27 mouse cellular contexts compared by ENCODE assay signal in genomic region chr11:49659470-49659799, GRCm38 (mm10). TPM values are rescaled to one million over a fixed set of nuclear protein-coding genes. Genes with fewer than 3 reads are reported as not detected.
DNase-seq lines count a peak whose midpoint lies in the region; ATAC-seq and TF ChIP-seq lines count a peak whose summit lies in the region.
"Had no signal": no experiment of that assay in that cellular context is flagged by ENCODE, and none has a peak within 500 bp of the region (broad histone marks: within the 10 kb centered on the region; RNA-seq: fewer than 3 reads in every experiment).

No protein-coding gene starts in this region.

- H3K9ac ChIP-seq in heart, embryonic 13.5 days, result no peak overlapping the region
- H3K9ac ChIP-seq in liver, postnatal 0 days (replicated peaks), result no peak overlapping the region
- H3K9ac ChIP-seq: embryonic facial prominence, embryonic 13.5 days; hindbrain, embryonic 13.5 days; limb, embryonic 12.5 days had no signal

- H3K27ac ChIP-seq in heart, embryonic 13.5 days (replicated peaks), result peak overlapping the region; percentile 86
- H3K27ac ChIP-seq in left cerebral cortex, adult 2 months, result peak overlapping the region; percentile 3; the same call in 1 of the 2 replicates
- H3K27ac ChIP-seq in liver, postnatal 0 days (ENCODE audit: low read depth), result peak overlapping the region; percentile 64
- H3K27ac ChIP-seq: embryonic facial prominence, embryonic 13.5 days; hindbrain, embryonic 13.5 days; limb, embryonic 12.5 days had no signal

- no peak overlapping the region for H3K4me2 ChIP-seq in heart, embryonic 13.5 days
- H3K4me2 ChIP-seq in liver, postnatal 0 days (ENCODE audit: low read depth, low read length), result no peak overlapping the region
- H3K4me2 ChIP-seq: embryonic facial prominence, embryonic 13.5 days; hindbrain, embryonic 13.5 days; limb, embryonic 12.5 days had no signal

- no peak for ATAC-seq in heart, embryonic 13.5 days (ENCODE audit: extremely low read depth, insufficient number of reproducible peaks, low FRiP score, low TSS enrichment)
- no peak for ATAC-seq in megakaryocyte, adult 5-6 weeks (ENCODE audit: poor library complexity, severe bottlenecking)
- no peak for ATAC-seq in liver, postnatal 0 days
- ATAC-seq: forebrain, embryonic 14.5 days had no signal

- no peaks in the 10 kb centered on the region for H3K36me3 ChIP-seq in heart, embryonic 13.5 days
- peaks cover 2% of the 10 kb centered on the region for H3K36me3 ChIP-seq in megakaryocyte, embryonic 14.5 days (replicated peaks; ENCODE audit: low read length)
- no peaks in the 10 kb centered on the region for H3K36me3 ChIP-seq in liver, postnatal 0 days (replicated peaks; ENCODE audit: insufficient read depth, low read length)
- H3K36me3 ChIP-seq: embryonic facial prominence, embryonic 13.5 days; hindbrain, embryonic 13.5 days; limb, embryonic 12.5 days had no signal

- DNase-seq in heart, postnatal 4 days, result no peak
- no peak for DNase-seq in left cerebral cortex, adult 2 months (ENCODE audit: extremely low spot score in 1 of 2, low spot score in 2 of 2)
- no peak for DNase-seq in left cerebral cortex, postnatal 10 days (ENCODE audit: extremely low spot score in 1 of 2, low spot score in 2 of 2)
- DNase-seq in liver, postnatal 0 days, result no peak
- DNase-seq: adrenal gland, postnatal 14 days; cerebellum, adult 11 months; cerebellum, postnatal 14 days; gastrocnemius, postnatal 36 days; kidney, adult 8-10 months; right cerebral cortex, postnatal 14 days; thymus, postnatal 36 days had no signal

- TF ChIP-seq EP300 in liver, postnatal 0 days (IDR thresholded peaks at IDR 0.05; ENCODE audit: low read depth), result no peak

- H3K4me1 ChIP-seq in heart, embryonic 13.5 days, result peaks cover 24% of the 10 kb centered on the region
- H3K4me1 ChIP-seq in megakaryocyte, embryonic 14.5 days, result peaks cover 57% of the 10 kb centered on the region
- H3K4me1 ChIP-seq in liver, postnatal 0 days (ENCODE audit: insufficient read depth), result peaks cover 16% of the 10 kb centered on the region
- H3K4me1 ChIP-seq: embryonic facial prominence, embryonic 13.5 days; hindbrain, embryonic 13.5 days; limb, embryonic 12.5 days had no signal

- intact Hi-C loops in left cerebral cortex, adult 2 months (cut with DNase I), result loop anchor here (10.0 kb wide), 2 partner anchors 185 to 295 kb away; partner anchors contain the start of gene Mapk9
- intact Hi-C loops in left cerebral cortex, postnatal 10 days (cut with DNase I), result loop anchor here (10.0 kb wide), 1 partner anchor 295 kb away; no protein-coding TSS in a partner anchor

- no peak overlapping the region for H3K4me3 ChIP-seq in heart, embryonic 13.5 days
- no peak overlapping the region for H3K4me3 ChIP-seq in left cerebral cortex, adult 2 months
- peak overlapping the region; percentile 54 for H3K4me3 ChIP-seq in megakaryocyte, embryonic 14.5 days (replicated peaks)
- H3K4me3 ChIP-seq in liver, postnatal 0 days (ENCODE audit: low read depth, low read length), result no peak overlapping the region
- H3K4me3 ChIP-seq: embryonic facial prominence, embryonic 13.5 days; hindbrain, embryonic 13.5 days; limb, embryonic 12.5 days had no signal

- TF ChIP-seq CTCF in left cerebral cortex, adult 2 months (IDR thresholded peaks at IDR 0.05), result no peak
- no peak for TF ChIP-seq CTCF in liver, postnatal 0 days (IDR thresholded peaks at IDR 0.05; ENCODE audit: low read depth)

- H3K9me3 ChIP-seq in heart, embryonic 13.5 days, result no peaks in the 10 kb centered on the region
- H3K9me3 ChIP-seq in megakaryocyte, embryonic 14.5 days, result peaks cover 6% of the 10 kb centered on the region
- H3K9me3 ChIP-seq in liver, postnatal 0 days (ENCODE audit: low read length), result no peaks in the 10 kb centered on the region
- H3K9me3 ChIP-seq: embryonic facial prominence, embryonic 13.5 days; hindbrain, embryonic 13.5 days had no signal

- 71% methylated on average over 7 of the region's 7 CpGs for WGBS in heart, embryonic 13.5 days
- 69% methylated on average over 7 of the region's 7 CpGs for WGBS in liver, postnatal 0 days (ENCODE audit: insufficient replicate concordance)

- no peaks in the 10 kb centered on the region for H3K27me3 ChIP-seq in heart, embryonic 13.5 days (replicated peaks)
- H3K27me3 ChIP-seq in megakaryocyte, embryonic 14.5 days (replicated peaks), result peaks cover 15% of the 10 kb centered on the region
- H3K27me3 ChIP-seq in liver, postnatal 0 days (ENCODE audit: insufficient read depth, low read length), result no peaks in the 10 kb centered on the region
- H3K27me3 ChIP-seq: embryonic facial prominence, embryonic 13.5 days; hindbrain, embryonic 13.5 days; limb, embryonic 12.5 days had no signal

RNA-seq across cellular contexts. Expression of gene Scgb3a1, which starts 4.0 kb away (rescaled TPM):
- 0.44 TPM in 1 of 2 replicates, not detected in the other for polyA plus RNA-seq in heart, embryonic 13.5 days (2015; fragmentation: Nextera tagmentation; extraction: Ambion mirVana)
- not detected for total RNA-seq in heart, postnatal 4 days (2021)
- total RNA-seq in left cerebral cortex, adult 2 months (2021), result not detected
- total RNA-seq in left cerebral cortex, postnatal 10 days (2021), result not detected
- not detected in 2 replicates for polyA plus RNA-seq in megakaryocyte, embryonic 14.5 days (2012; ENCODE audit: insufficient read depth, low replicate concordance)
- total RNA-seq in megakaryocyte, adult 5-6 weeks (2015), result not detected in 2 replicates
- total RNA-seq in megakaryocyte, adult 5-6 weeks (2017), result not detected in 2 replicates
- polyA plus RNA-seq in liver, postnatal 0 days (2015; fragmentation: Nextera tagmentation; extraction: Ambion mirVana), result 0.25 and 0.33 TPM in 2 replicates
- total RNA-seq: adrenal gland, postnatal 14 days; gastrocnemius, postnatal 36 days; left cerebral cortex, adult 8-10 months; megakaryocyte-erythroid progenitor cell, adult 5-6 weeks; midbrain, postnatal 0 days; neutrophil, adult 5-6 weeks had no signal
- polyA plus RNA-seq: brain, embryonic 14.5 days; C2C12; embryonic facial prominence, embryonic 13.5 days; forebrain, embryonic 14.5 days; hindbrain, embryonic 13.5 days; intestine, embryonic 14.5 days; limb, embryonic 12.5 days; liver, embryonic 16.5 days; stomach, embryonic 14.5 days had no signal

RNA-seq across cellular contexts. Expression of gene Flt4, which starts 50.4 kb away (rescaled TPM):
- polyA plus RNA-seq in heart, embryonic 13.5 days (2015; fragmentation: Nextera tagmentation; extraction: Ambion mirVana), result 7.4 and 8.3 TPM in 2 replicates
- 10 to 100 TPM; 14.7 to 19.0 TPM for total RNA-seq in heart, postnatal 4 days (2021)
- total RNA-seq in left cerebral cortex, adult 2 months (2021), result 1 to 10 TPM; 2.4 TPM
- total RNA-seq in left cerebral cortex, postnatal 10 days (2021), result 1 to 10 TPM; 3.4 to 3.8 TPM
- 0.01 TPM in 1 of 2 replicates, not detected in the other for polyA plus RNA-seq in megakaryocyte, embryonic 14.5 days (2012; ENCODE audit: insufficient read depth, low replicate concordance)
- 0.09 TPM in 1 of 2 replicates, not detected in the other for total RNA-seq in megakaryocyte, adult 5-6 weeks (2015)
- not detected in 2 replicates for total RNA-seq in megakaryocyte, adult 5-6 weeks (2017)
- polyA plus RNA-seq in liver, postnatal 0 days (2015; fragmentation: Nextera tagmentation; extraction: Ambion mirVana), result 4.3 and 4.9 TPM in 2 replicates
- total RNA-seq: megakaryocyte-erythroid progenitor cell, adult 5-6 weeks; neutrophil, adult 5-6 weeks had no signal

RNA-seq across cellular contexts. Expression of gene Cnot6, which starts 53.1 kb away (rescaled TPM):
- 36.8 and 38.2 TPM in 2 replicates for polyA plus RNA-seq in heart, embryonic 13.5 days (2015; fragmentation: Nextera tagmentation; extraction: Ambion mirVana)
- total RNA-seq in heart, postnatal 4 days (2021), result 10 to 100 TPM; 64.2 to 67.9 TPM
- 10 to 100 TPM; 48.7 to 50.8 TPM for total RNA-seq in left cerebral cortex, adult 2 months (2021)
- total RNA-seq in left cerebral cortex, postnatal 10 days (2021), result 10 to 100 TPM; 47.6 to 48.9 TPM
- polyA plus RNA-seq in megakaryocyte, embryonic 14.5 days (2012; ENCODE audit: insufficient read depth, low replicate concordance), result 2.2 and 3.4 TPM in 2 replicates
- total RNA-seq in megakaryocyte, adult 5-6 weeks (2015), result 65.2 and 67.0 TPM in 2 replicates
- 45.4 and 58.5 TPM in 2 replicates for total RNA-seq in megakaryocyte, adult 5-6 weeks (2017)
- 16.9 and 18.1 TPM in 2 replicates for polyA plus RNA-seq in liver, postnatal 0 days (2015; fragmentation: Nextera tagmentation; extraction: Ambion mirVana)

Comparison
In these comparisons a context has a peak if more than half of its experiments do, and no peak if none do; other contexts are left out.
1. H3K27ac ChIP-seq: peak in every context shown above with its lines; median percentile 86 in heart, embryonic 13.5 days; 64 in liver, postnatal 0 days; 3 in left cerebral cortex, adult 2 months.